ENCODE assay signal across 7 mouse cellular contexts in genomic region chr4:48407350-48408039, GRCm38 (mm10).
DNase-seq lines count a peak whose midpoint lies in the region; ATAC-seq and TF ChIP-seq lines count a peak whose summit lies in the region.

No protein-coding gene starts in this region.

- no peaks in the 10 kb centered on the region for H3K9me3 ChIP-seq in hindbrain, embryonic 16.5 days (ENCODE audit: control insufficient read depth, low read length)

- intact Hi-C loops in left cerebral cortex, postnatal 14 days (cut with DNase I): no loop called here

- peak; percentile 68 for TF ChIP-seq CTCF in cerebellum, adult 2 months (IDR thresholded peaks at IDR 0.05; ENCODE audit: borderline replicate concordance, insufficient read depth, low read depth, low read length)
- TF ChIP-seq CTCF in small intestine, adult 2 months (IDR thresholded peaks at IDR 0.05; ENCODE audit: extremely low read depth, insufficient read length, insufficient replicate concordance, low read depth, low read length): peak; percentile 81; the same call in 1 of the 2 replicates

- H3K27me3 ChIP-seq in cerebellum, adult 2 months (ENCODE audit: control insufficient read depth, insufficient read depth, low read length): no peaks in the 10 kb centered on the region
- H3K27me3 ChIP-seq in hindbrain, embryonic 16.5 days (replicated peaks; ENCODE audit: control insufficient read depth, insufficient read depth, low read length): no peaks in the 10 kb centered on the region
- H3K27me3 ChIP-seq in small intestine, adult 2 months (ENCODE audit: control insufficient read depth, insufficient read depth, low read length): no peaks in the 10 kb centered on the region

- 58% methylated on average over 18 of the region's 18 CpGs for WGBS in cerebellum, adult 2 months
- 43% methylated on average over 18 of the region's 18 CpGs for WGBS in hindbrain, embryonic 16.5 days
- 50% methylated on average over 18 of the region's 18 CpGs for WGBS in small intestine, adult 2 months

- no peaks in the 10 kb centered on the region for H3K4me1 ChIP-seq in cerebellum, adult 2 months (ENCODE audit: control insufficient read depth, insufficient read depth, low read length)
- no peaks in the 10 kb centered on the region for H3K4me1 ChIP-seq in hindbrain, embryonic 16.5 days (ENCODE audit: control insufficient read depth, insufficient read depth, low read depth, low read length)
- H3K4me1 ChIP-seq in small intestine, adult 2 months (ENCODE audit: control insufficient read depth, insufficient read depth, insufficient read length, low read length): no peaks in the 10 kb centered on the region

- no peak for TF ChIP-seq POLR2A in cerebellum, adult 2 months (IDR thresholded peaks at IDR 0.05; ENCODE audit: borderline replicate concordance, insufficient read depth, low read length)
- no peak for TF ChIP-seq POLR2A in small intestine, adult 2 months (IDR thresholded peaks at IDR 0.05; ENCODE audit: low read depth, low read length)

- ATAC-seq in hindbrain, embryonic 16.5 days: peak; percentile 82
- ATAC-seq in megakaryocyte-erythroid progenitor cell, adult 5-6 weeks (replicated peaks; ENCODE audit: low FRiP score, low TSS enrichment, poor library complexity, severe bottlenecking): peak; percentile 76

- no peak overlapping the region for H3K4me3 ChIP-seq in cerebellum, adult 2 months (replicated peaks; ENCODE audit: insufficient read depth, low read depth, low read length)
- H3K4me3 ChIP-seq in hindbrain, embryonic 16.5 days (ENCODE audit: low read length): no peak overlapping the region
- H3K4me3 ChIP-seq in small intestine, adult 2 months (ENCODE audit: low read depth, low read length): no peak overlapping the region

- DNase-seq in R1 (ENCODE audit: low read depth, low spot score): peak; percentile 85
- DNase-seq in cerebellum, adult 2 months: peak; percentile 28 to 56
- peak; percentile 51 for DNase-seq in frontal cortex, postnatal 25 days (ENCODE audit: low spot score in 2 of 2)
- peak; percentile 69 to 75 for DNase-seq in left cerebral cortex, postnatal 14 days (ENCODE audit: low spot score in 2 of 2)

- H3K4me2 ChIP-seq in hindbrain, embryonic 16.5 days (ENCODE audit: low read length): peak overlapping the region; percentile 5; the same call in 1 of the 2 replicates

- no peaks in the 10 kb centered on the region for H3K36me3 ChIP-seq in hindbrain, embryonic 16.5 days (ENCODE audit: control insufficient read depth, insufficient read depth, low read length)
- H3K36me3 ChIP-seq in small intestine, adult 2 months (ENCODE audit: control insufficient read depth, insufficient read depth, low read length): no peaks in the 10 kb centered on the region

- no peak overlapping the region for H3K9ac ChIP-seq in hindbrain, embryonic 16.5 days (ENCODE audit: low read depth, low read length)

- no peak overlapping the region for H3K27ac ChIP-seq in cerebellum, adult 2 months (ENCODE audit: insufficient read depth, low read length)
- H3K27ac ChIP-seq in hindbrain, embryonic 16.5 days (ENCODE audit: low read depth, low read length): no peak overlapping the region
- H3K27ac ChIP-seq in small intestine, adult 2 months (ENCODE audit: insufficient read depth, low read depth, low read length): no peak overlapping the region
